Mouse (Mus musculus): ENCODE data around the gene Arhgap6. TPM values are rescaled to one million over a fixed set of nuclear protein-coding genes. Genes with fewer than 3 reads are reported as not detected.

Arhgap6 gene
- polyA plus RNA-seq, 1 experiment = 1.2 TPM

DNA sequence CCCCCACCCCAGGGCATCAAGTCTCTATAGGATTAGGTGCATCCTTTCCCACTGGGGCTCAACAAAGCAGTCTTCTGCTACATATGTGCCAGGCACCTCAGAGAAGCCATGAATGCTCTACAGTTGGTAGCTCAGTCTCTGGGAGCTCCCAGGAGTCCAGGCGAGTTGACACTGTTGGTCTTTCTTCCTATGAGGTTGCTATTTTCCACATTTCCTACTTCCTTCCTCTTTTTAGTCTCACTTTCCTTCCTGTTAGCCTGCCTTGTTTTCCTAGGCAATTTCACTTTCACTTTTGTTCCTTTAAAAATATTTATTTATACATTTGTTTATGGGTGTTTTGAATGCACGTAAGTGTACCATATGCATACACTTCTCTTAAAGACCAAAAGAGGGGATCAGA, 29.3 kb downstream of the Arhgap6 start:
- Histone ChIP-seq H3K4me3 (ENCODE audit: low read depth, low read length) (no peak overlapping the region), H3K27me3 (ENCODE audit: control insufficient read depth, insufficient read depth, low read length) (no peaks in the 10 kb centered on the region), H3K27ac (ENCODE audit: insufficient read depth, low read depth, low read length) (no peak overlapping the region), H3K36me3 (ENCODE audit: control insufficient read depth, insufficient read depth, low read length) (no peaks in the 10 kb centered on the region), H3K4me1 (ENCODE audit: control insufficient read depth, insufficient read depth, insufficient read length, low read length) (no peaks in the 10 kb centered on the region)
- 69% methylated on average over 2 of the region's 2 CpGs for WGBS
- TF ChIP-seq POLR2A (IDR thresholded peaks at IDR 0.05; ENCODE audit: low read depth, low read length) (no peak), CTCF (IDR thresholded peaks at IDR 0.05; ENCODE audit: extremely low read depth, insufficient read length, insufficient replicate concordance, low read depth, low read length) (no peak)

DNA sequence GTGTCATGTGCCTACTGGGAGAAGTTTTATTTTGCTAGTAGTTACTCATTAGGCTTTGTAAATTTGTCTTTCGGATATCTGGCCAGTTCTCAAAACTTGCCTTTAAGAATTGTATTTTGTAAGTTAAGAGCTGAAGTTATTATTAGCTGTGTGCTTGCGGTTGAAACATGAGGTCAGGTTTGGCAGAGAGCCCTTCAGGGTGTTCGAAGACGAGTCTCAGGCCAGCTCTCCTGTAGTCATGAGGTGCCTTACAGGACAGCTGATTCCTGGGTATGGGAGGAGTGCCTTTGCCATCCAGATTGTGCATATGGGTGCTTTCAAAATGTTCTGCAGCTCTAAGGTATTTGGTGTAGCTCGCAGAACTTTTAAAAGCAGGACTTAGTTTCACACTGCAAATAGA, 37.4 kb downstream of the Arhgap6 start:
- 80% methylated on average over 5 of the region's 5 CpGs for WGBS
- Histone ChIP-seq H3K27me3 (ENCODE audit: control insufficient read depth, insufficient read depth, low read length) (no peaks in the 10 kb centered on the region), H3K27ac (ENCODE audit: insufficient read depth, low read depth, low read length) (no peak overlapping the region), H3K4me1 (ENCODE audit: control insufficient read depth, insufficient read depth, insufficient read length, low read length) (no peaks in the 10 kb centered on the region), H3K4me3 (ENCODE audit: low read depth, low read length) (no peak overlapping the region), H3K36me3 (ENCODE audit: control insufficient read depth, insufficient read depth, low read length) (no peaks in the 10 kb centered on the region)
- no peak for TF ChIP-seq CTCF (IDR thresholded peaks at IDR 0.05; ENCODE audit: extremely low read depth, insufficient read length, insufficient replicate concordance, low read depth, low read length)
- TF ChIP-seq POLR2A (IDR thresholded peaks at IDR 0.05; ENCODE audit: low read depth, low read length) = no peak

DNA sequence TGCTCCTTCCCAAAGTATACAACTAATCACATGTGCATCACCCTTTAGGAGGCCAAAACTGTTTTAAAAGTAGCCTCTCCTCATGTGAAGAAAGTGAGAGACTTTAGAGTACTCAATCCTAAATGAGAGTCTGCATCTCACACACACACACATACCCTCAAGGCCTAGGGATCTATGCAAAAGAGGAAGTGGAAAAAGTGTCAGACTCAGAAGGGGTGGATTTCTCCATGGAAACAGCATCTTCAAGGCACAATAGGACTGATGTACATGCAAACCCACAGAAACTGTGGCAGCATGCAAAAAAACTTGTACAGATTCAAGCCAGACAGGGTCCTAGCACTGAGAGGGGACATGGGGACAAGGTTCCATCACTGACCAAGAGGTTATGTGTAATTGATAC, 53.2 kb downstream of the Arhgap6 start:
- H3K36me3 ChIP-seq (ENCODE audit: control insufficient read depth, insufficient read depth, low read length) = no peaks in the 10 kb centered on the region
- TF ChIP-seq POLR2A (IDR thresholded peaks at IDR 0.05; ENCODE audit: low read depth, low read length) (no peak), CTCF (IDR thresholded peaks at IDR 0.05; ENCODE audit: extremely low read depth, insufficient read length, insufficient replicate concordance, low read depth, low read length) (no peak)
- no peak overlapping the region for H3K4me3 ChIP-seq (ENCODE audit: low read depth, low read length)
- no peaks in the 10 kb centered on the region for H3K4me1 ChIP-seq (ENCODE audit: control insufficient read depth, insufficient read depth, insufficient read length, low read length)
- no peak overlapping the region for H3K27ac ChIP-seq (ENCODE audit: insufficient read depth, low read depth, low read length)
- no peaks in the 10 kb centered on the region for H3K27me3 ChIP-seq (ENCODE audit: control insufficient read depth, insufficient read depth, low read length)

DNA sequence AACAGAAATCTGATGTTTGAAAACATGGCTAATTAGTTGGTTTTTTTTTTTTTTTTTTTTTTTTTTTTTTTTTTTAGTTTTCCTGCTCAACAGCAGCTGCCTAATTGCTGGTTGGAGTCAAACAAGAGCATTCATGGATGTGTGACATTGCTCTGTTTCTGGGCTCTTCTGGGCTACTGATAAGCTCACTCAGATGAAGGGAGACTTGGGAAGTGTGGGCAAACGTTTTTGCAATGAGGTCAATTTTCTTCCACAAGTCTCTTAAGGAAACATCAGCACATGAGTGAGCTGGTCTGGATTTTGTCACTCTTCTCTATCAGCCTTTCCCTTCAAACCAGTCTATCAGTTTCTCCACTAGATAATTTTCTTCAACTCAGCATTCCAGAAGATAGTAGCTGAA, 79.8 kb downstream of the Arhgap6 start:
- H3K36me3 ChIP-seq (ENCODE audit: control insufficient read depth, insufficient read depth, low read length) = no peaks in the 10 kb centered on the region
- no peaks in the 10 kb centered on the region for H3K27me3 ChIP-seq (ENCODE audit: control insufficient read depth, insufficient read depth, low read length)
- WGBS = 45% methylated on average over 1 of the region's 1 CpGs
- no peak overlapping the region for H3K4me3 ChIP-seq (ENCODE audit: low read depth, low read length)
- H3K4me1 ChIP-seq (ENCODE audit: control insufficient read depth, insufficient read depth, insufficient read length, low read length) = no peaks in the 10 kb centered on the region
- H3K27ac ChIP-seq (ENCODE audit: insufficient read depth, low read depth, low read length) = no peak overlapping the region
- no peak for TF ChIP-seq CTCF (IDR thresholded peaks at IDR 0.05; ENCODE audit: extremely low read depth, insufficient read length, insufficient replicate concordance, low read depth, low read length)

DNA sequence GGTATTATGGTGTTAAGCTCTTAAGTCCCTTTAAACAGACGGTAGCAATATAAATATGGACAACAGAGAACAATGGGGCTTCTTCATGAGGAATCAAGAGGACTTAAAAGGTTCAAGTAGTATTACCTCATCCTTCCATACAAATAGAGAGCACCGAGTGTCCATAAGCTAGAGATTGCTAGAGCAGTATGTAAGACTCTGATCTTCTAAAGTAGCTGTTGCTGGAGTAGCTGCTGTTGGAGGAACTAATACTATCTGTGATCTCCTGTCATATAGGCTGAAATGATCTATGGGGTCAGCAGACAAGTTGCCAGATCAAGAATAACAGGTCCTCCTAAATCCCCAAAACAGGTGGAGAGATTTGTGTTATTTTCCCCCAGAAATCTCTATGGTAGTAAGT, 108.7 kb downstream of the Arhgap6 start:
- no peak for TF ChIP-seq POLR2A (IDR thresholded peaks at IDR 0.05; ENCODE audit: low read depth, low read length)
- TF ChIP-seq CTCF (IDR thresholded peaks at IDR 0.05; ENCODE audit: extremely low read depth, insufficient read length, insufficient replicate concordance, low read depth, low read length) = no peak
- no peaks in the 10 kb centered on the region for H3K36me3 ChIP-seq (ENCODE audit: control insufficient read depth, insufficient read depth, low read length)
- H3K4me1 ChIP-seq (ENCODE audit: control insufficient read depth, insufficient read depth, insufficient read length, low read length) = no peaks in the 10 kb centered on the region
- H3K27ac ChIP-seq (ENCODE audit: insufficient read depth, low read depth, low read length) = no peak overlapping the region
- H3K4me3 ChIP-seq (ENCODE audit: low read depth, low read length) = no peak overlapping the region
- WGBS = 85% methylated on average over 2 of the region's 2 CpGs
- H3K27me3 ChIP-seq (ENCODE audit: control insufficient read depth, insufficient read depth, low read length) = no peaks in the 10 kb centered on the region

DNA sequence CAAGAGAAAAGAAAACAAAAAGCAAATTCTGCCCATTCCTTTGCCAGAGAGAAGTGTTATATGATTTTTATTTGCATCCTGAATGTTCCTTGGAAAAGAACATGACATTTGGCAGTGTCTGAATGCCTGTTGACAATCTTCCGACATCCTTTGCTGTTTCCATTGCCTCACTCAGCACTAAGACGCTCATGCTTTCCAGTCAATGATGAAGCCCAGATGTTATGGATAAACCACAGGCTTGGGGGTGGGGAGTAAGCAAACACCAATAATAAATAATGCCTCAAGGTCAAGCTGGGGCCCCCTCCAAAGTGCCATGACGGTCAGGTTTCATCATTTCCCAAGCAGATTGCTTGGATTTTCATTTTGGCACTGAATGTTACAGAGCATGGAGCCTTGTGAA, 109.2 kb downstream of the Arhgap6 start:
- Histone ChIP-seq H3K4me3 (ENCODE audit: low read depth, low read length) (no peak overlapping the region), H3K27ac (ENCODE audit: insufficient read depth, low read depth, low read length) (no peak overlapping the region), H3K27me3 (ENCODE audit: control insufficient read depth, insufficient read depth, low read length) (no peaks in the 10 kb centered on the region), H3K36me3 (ENCODE audit: control insufficient read depth, insufficient read depth, low read length) (no peaks in the 10 kb centered on the region), H3K4me1 (ENCODE audit: control insufficient read depth, insufficient read depth, insufficient read length, low read length) (no peaks in the 10 kb centered on the region)
- TF ChIP-seq POLR2A (IDR thresholded peaks at IDR 0.05; ENCODE audit: low read depth, low read length) (no peak), CTCF (IDR thresholded peaks at IDR 0.05; ENCODE audit: extremely low read depth, insufficient read length, insufficient replicate concordance, low read depth, low read length) (no peak)
- 78% methylated on average over 3 of the region's 3 CpGs for WGBS

DNA sequence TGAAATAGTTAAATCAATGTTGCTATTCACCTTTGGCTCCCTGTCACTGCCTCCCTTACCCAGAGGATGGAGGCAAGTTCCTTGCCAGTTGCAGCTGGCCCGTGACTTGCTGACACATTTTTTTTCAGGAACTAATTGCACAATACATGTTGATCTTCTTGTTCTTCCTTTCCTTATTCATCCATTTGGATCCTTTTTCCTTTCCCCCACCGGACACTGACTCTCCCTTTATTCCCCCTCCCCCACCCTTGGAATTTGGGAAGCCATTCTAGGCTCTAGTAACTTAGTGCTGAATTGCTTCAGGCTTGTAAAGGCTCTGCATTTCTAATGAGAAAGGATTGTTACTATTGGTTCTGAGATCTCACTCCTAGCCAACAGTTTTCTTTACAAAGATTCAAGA, 112.7 kb downstream of the Arhgap6 start:
- Histone ChIP-seq H3K4me3 (ENCODE audit: low read depth, low read length) (no peak overlapping the region), H3K27ac (ENCODE audit: insufficient read depth, low read depth, low read length) (no peak overlapping the region), H3K27me3 (ENCODE audit: control insufficient read depth, insufficient read depth, low read length) (no peaks in the 10 kb centered on the region), H3K36me3 (ENCODE audit: control insufficient read depth, insufficient read depth, low read length) (no peaks in the 10 kb centered on the region), H3K4me1 (ENCODE audit: control insufficient read depth, insufficient read depth, insufficient read length, low read length) (no peaks in the 10 kb centered on the region)
- TF ChIP-seq CTCF (IDR thresholded peaks at IDR 0.05; ENCODE audit: extremely low read depth, insufficient read length, insufficient replicate concordance, low read depth, low read length) = no peak
- no peak for TF ChIP-seq POLR2A (IDR thresholded peaks at IDR 0.05; ENCODE audit: low read depth, low read length)
- 61% methylated on average over 2 of the region's 2 CpGs for WGBS

DNA sequence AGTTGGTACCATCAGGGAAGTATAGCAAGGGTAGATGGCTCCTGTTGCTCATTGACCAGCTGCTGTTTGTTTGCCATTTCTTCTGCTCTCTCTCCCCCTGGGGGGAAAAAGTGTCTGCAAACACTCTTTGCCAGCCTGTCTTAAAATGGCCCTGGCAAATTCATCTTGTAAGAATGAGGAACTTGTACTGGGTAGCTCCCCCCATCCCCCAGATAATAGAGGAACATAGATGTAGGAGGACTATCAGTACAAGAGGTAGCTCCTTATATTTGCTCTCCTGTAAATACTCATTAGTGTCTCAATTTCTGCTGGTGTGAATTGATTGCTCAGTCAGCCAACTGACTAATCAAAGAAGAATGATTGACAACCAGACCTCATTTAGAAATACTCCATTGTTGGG, 118.6 kb downstream of the Arhgap6 start:
- Histone ChIP-seq H3K4me1 (ENCODE audit: control insufficient read depth, insufficient read depth, insufficient read length, low read length) (no peaks in the 10 kb centered on the region), H3K4me3 (ENCODE audit: low read depth, low read length) (no peak overlapping the region), H3K27ac (ENCODE audit: insufficient read depth, low read depth, low read length) (no peak overlapping the region), H3K27me3 (ENCODE audit: control insufficient read depth, insufficient read depth, low read length) (no peaks in the 10 kb centered on the region), H3K36me3 (ENCODE audit: control insufficient read depth, insufficient read depth, low read length) (no peaks in the 10 kb centered on the region)
- TF ChIP-seq CTCF (IDR thresholded peaks at IDR 0.05; ENCODE audit: extremely low read depth, insufficient read length, insufficient replicate concordance, low read depth, low read length) (no peak), POLR2A (IDR thresholded peaks at IDR 0.05; ENCODE audit: low read depth, low read length) (no peak)

All from small intestine, adult 2 months (tissue).